Comparison of ENCODE assay signal across 26 mouse cellular contexts in genomic region chr2:12226367-12226766, GRCm38 (mm10).
DNase-seq lines count a peak whose midpoint lies in the region; ATAC-seq and TF ChIP-seq lines count a peak whose summit lies in the region.
"Had no signal": no experiment of that assay in that cellular context is flagged by ENCODE, and none has a peak within 500 bp of the region (broad histone marks: within the 10 kb centered on the region; RNA-seq: fewer than 3 reads in every experiment).

No protein-coding gene starts in this region.

- no peak for DNase-seq in forebrain, postnatal 0 days
- DNase-seq in heart, postnatal 10 days, result no peak
- no peak for DNase-seq in heart, postnatal 4 days
- no peak for DNase-seq in spleen, postnatal 4 days (ENCODE audit: low spot score in 2 of 2)
- DNase-seq: adrenal gland, postnatal 10 days; adrenal gland, postnatal 36 days; cerebellum, adult 11-12 months; cerebellum, adult 8-10 months; cerebellum, postnatal 10 days; cerebellum, postnatal 36 days; gastrocnemius, adult 2 months; gastrocnemius, postnatal 14 days; heart, adult 11 months; kidney, adult 2 months had no signal

- H3K27ac ChIP-seq in forebrain, postnatal 0 days (ENCODE audit: low read depth, low read length), result no peak overlapping the region
- H3K27ac ChIP-seq in forebrain, embryonic 12.5 days, result no peak overlapping the region
- H3K27ac ChIP-seq in heart, embryonic 13.5 days (replicated peaks), result no peak overlapping the region
- no peak overlapping the region for H3K27ac ChIP-seq in heart, embryonic 16.5 days (ENCODE audit: low read length)
- H3K27ac ChIP-seq: forebrain, embryonic 10.5 days; gastrocnemius, adult 2 months; heart, embryonic 10.5 days; hindbrain, embryonic 12.5 days; hindbrain, embryonic 15.5 days had no signal

- intact Hi-C loops in heart, postnatal 10 days (cut with DNase I), result no loop called here

- peak; percentile 34; the same call in 1 of the 2 replicates for ATAC-seq in forebrain, postnatal 0 days
- ATAC-seq in forebrain, embryonic 12.5 days (ENCODE audit: low FRiP score), result no peak
- no peak for ATAC-seq in heart, embryonic 13.5 days (ENCODE audit: extremely low read depth, insufficient number of reproducible peaks, low FRiP score, low TSS enrichment)
- 0 out of 2 replicates have a peak, but pooled peaks have one; percentile 60 for ATAC-seq in heart, embryonic 16.5 days (replicated peaks; ENCODE audit: extremely low read depth, insufficient read depth, low FRiP score)
- ATAC-seq in common myeloid progenitor, adult 5-6 weeks (replicated peaks; ENCODE audit: low read depth, poor library complexity, severe bottlenecking), result 0 out of 2 replicates have a peak, but pooled peaks have one; percentile 36
- ATAC-seq: forebrain, embryonic 14.5 days; intestine, postnatal 0 days; Patski had no signal

- H3K27me3 ChIP-seq in forebrain, postnatal 0 days (ENCODE audit: insufficient read depth, low read length), result no peaks in the 10 kb centered on the region
- H3K27me3 ChIP-seq in forebrain, embryonic 12.5 days, result no peaks in the 10 kb centered on the region
- no peaks in the 10 kb centered on the region for H3K27me3 ChIP-seq in heart, embryonic 13.5 days (replicated peaks)
- H3K27me3 ChIP-seq in heart, embryonic 16.5 days (ENCODE audit: control insufficient read depth, insufficient read depth, low read length), result no peaks in the 10 kb centered on the region
- H3K27me3 ChIP-seq: hindbrain, embryonic 12.5 days; hindbrain, embryonic 15.5 days had no signal

- H3K4me1 ChIP-seq in forebrain, postnatal 0 days (ENCODE audit: insufficient read depth), result no peaks in the 10 kb centered on the region
- no peaks in the 10 kb centered on the region for H3K4me1 ChIP-seq in forebrain, embryonic 12.5 days
- H3K4me1 ChIP-seq in heart, embryonic 13.5 days, result peaks cover 14% of the 10 kb centered on the region
- peaks cover 8% of the 10 kb centered on the region for H3K4me1 ChIP-seq in heart, embryonic 16.5 days (ENCODE audit: control insufficient read depth, insufficient read depth, low read length)
- H3K4me1 ChIP-seq: hindbrain, embryonic 12.5 days; hindbrain, embryonic 15.5 days had no signal

- 85% methylated on average over 1 of the region's 1 CpGs for WGBS in forebrain, postnatal 0 days
- WGBS in forebrain, embryonic 12.5 days, result 82% methylated on average over 1 of the region's 1 CpGs
- WGBS in heart, embryonic 13.5 days, result 38% methylated on average over 1 of the region's 1 CpGs
- 23% methylated on average over 1 of the region's 1 CpGs for WGBS in heart, embryonic 16.5 days

- TF ChIP-seq CTCF in forebrain, postnatal 0 days (IDR thresholded peaks at IDR 0.05; ENCODE audit: low read depth), result no peak

- H3K9me3 ChIP-seq in forebrain, postnatal 0 days (ENCODE audit: low read length), result no peaks in the 10 kb centered on the region
- no peaks in the 10 kb centered on the region for H3K9me3 ChIP-seq in forebrain, embryonic 12.5 days
- no peaks in the 10 kb centered on the region for H3K9me3 ChIP-seq in heart, embryonic 13.5 days
- H3K9me3 ChIP-seq in heart, embryonic 16.5 days (replicated peaks; ENCODE audit: control insufficient read depth, low read length), result no peaks in the 10 kb centered on the region
- H3K9me3 ChIP-seq: forebrain, embryonic 10.5 days; G1E; heart, embryonic 10.5 days; hindbrain, embryonic 12.5 days; hindbrain, embryonic 15.5 days had no signal

- H3K4me2 ChIP-seq in forebrain, postnatal 0 days (ENCODE audit: low read depth), result no peak overlapping the region
- no peak overlapping the region for H3K4me2 ChIP-seq in forebrain, embryonic 12.5 days
- H3K4me2 ChIP-seq in heart, embryonic 13.5 days, result peak overlapping the region; percentile 8; the same call in 1 of the 2 replicates
- no peak overlapping the region for H3K4me2 ChIP-seq in heart, embryonic 16.5 days (ENCODE audit: low read depth, low read length)
- H3K4me2 ChIP-seq: hindbrain, embryonic 12.5 days; hindbrain, embryonic 15.5 days had no signal

- H3K36me3 ChIP-seq in forebrain, postnatal 0 days (ENCODE audit: insufficient read depth), result no peaks in the 10 kb centered on the region
- H3K36me3 ChIP-seq in forebrain, embryonic 12.5 days (replicated peaks), result no peaks in the 10 kb centered on the region
- H3K36me3 ChIP-seq in heart, embryonic 13.5 days, result no peaks in the 10 kb centered on the region
- no peaks in the 10 kb centered on the region for H3K36me3 ChIP-seq in heart, embryonic 16.5 days (ENCODE audit: control insufficient read depth, insufficient read depth)
- H3K36me3 ChIP-seq: forebrain, embryonic 10.5 days; G1E; heart, embryonic 10.5 days; hindbrain, embryonic 12.5 days; hindbrain, embryonic 15.5 days had no signal

- H3K9ac ChIP-seq in forebrain, postnatal 0 days, result no peak overlapping the region
- H3K9ac ChIP-seq in forebrain, embryonic 12.5 days, result no peak overlapping the region
- H3K9ac ChIP-seq in heart, embryonic 13.5 days, result no peak overlapping the region
- no peak overlapping the region for H3K9ac ChIP-seq in heart, embryonic 16.5 days (ENCODE audit: low read length)
- H3K9ac ChIP-seq: hindbrain, embryonic 12.5 days; hindbrain, embryonic 15.5 days had no signal

- H3K4me3 ChIP-seq in forebrain, postnatal 0 days (ENCODE audit: low read depth, low read length), result no peak overlapping the region
- H3K4me3 ChIP-seq in forebrain, embryonic 12.5 days (replicated peaks), result no peak overlapping the region
- no peak overlapping the region for H3K4me3 ChIP-seq in heart, embryonic 13.5 days
- no peak overlapping the region for H3K4me3 ChIP-seq in heart, embryonic 16.5 days (ENCODE audit: low read length)
- H3K4me3 ChIP-seq: forebrain, embryonic 10.5 days; gastrocnemius, adult 2 months; heart, embryonic 10.5 days; hindbrain, embryonic 12.5 days; hindbrain, embryonic 15.5 days had no signal

Comparison
In these comparisons a context has a peak if more than half of its experiments do, and no peak if none do; other contexts are left out.
1. ATAC-seq: peak in forebrain, postnatal 0 days (single experiment), heart, embryonic 16.5 days (single experiment) and common myeloid progenitor, adult 5-6 weeks (single experiment); none in forebrain, embryonic 12.5 days (single experiment) and heart, embryonic 13.5 days (single experiment).